Mouse (Mus musculus) activated CD4-positive, CD25-positive, alpha-beta regulatory T cell, adult 9 weeks (primary cell): ENCODE data around the gene 4930455H04Rik. TPM values are rescaled to one million over a fixed set of nuclear protein-coding genes. Genes with fewer than 3 reads are reported as not detected.

Experiments
- polyA plus RNA-seq: library from polyadenylated mRNA; unstranded; fragments of 100-300 nt; shearing (Covaris generic); gene quantifications from one replicate; pipeline ENCODE4 v1.2.1, GENCODE M21; 2017

The 4930455H04Rik gene
- polyA plus RNA-seq, result not detected

DNA sequence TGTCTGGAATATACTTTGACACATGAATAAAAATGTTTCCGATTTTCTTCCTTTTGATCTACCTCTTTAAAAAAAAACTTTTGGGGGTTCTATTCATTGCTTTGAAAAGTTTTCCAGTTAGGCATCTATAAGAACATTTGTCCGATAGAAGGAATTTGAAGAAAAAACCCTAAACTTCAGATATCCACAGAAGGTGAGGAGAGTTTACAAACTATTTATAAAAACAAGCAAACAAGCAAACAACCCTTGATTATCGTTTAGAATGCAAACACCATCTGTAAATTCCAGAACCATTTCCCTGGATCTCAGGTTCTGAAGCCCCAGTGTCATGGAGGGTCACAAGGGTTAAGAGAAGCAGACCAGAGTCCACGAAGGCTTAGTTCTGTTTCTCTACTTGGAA is at the start of gene 4930455H04Rik:
4930455H04Rik (plus strand) TSS at position 301 of the 400 bp plus-strand sequence.

DNA sequence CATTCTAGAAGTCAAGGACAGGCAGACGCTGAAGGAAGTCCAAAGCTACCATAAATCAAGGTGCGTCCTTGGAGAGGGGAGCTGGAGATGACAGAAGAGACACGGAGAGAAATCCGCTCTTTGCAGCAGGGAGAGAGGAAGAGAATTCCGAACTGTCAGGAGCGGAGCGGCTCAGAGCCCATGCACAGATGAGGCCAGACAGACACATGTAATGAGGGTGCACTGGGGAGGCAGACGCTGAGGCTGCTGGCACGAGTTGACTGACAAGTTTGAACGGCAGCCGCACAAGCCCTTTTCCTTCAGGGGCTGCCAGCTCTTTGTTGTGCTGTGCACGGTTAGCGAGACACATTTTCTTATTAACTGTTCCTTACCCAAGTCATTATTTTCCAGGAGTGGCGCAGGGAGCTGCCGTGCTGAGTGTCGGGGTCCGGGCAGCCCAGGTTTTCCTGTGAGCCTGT is 502 bp downstream of the 4930455H04Rik start, which contains the start of gene Palmd:
Palmd (minus strand) TSS at position 448 of the 458 bp plus-strand sequence.

Other genes starting within 250 kb of the 4930455H04Rik start
- 3.1 TPM for gene Agl, start 160.1 kb upstream of the 4930455H04Rik start, polyA plus RNA-seq
- 22.2 TPM for gene Frrs1, start 108.8 kb upstream of the 4930455H04Rik start, polyA plus RNA-seq
- gene Palmd, start 720 bp downstream of the 4930455H04Rik start, polyA plus RNA-seq, result not detected